In genomic region chr1:153374136-153374535, GRCm38 (mm10) we compare ENCODE assay signal across 20 mouse cellular contexts. TPM values are rescaled to one million over a fixed set of nuclear protein-coding genes. Genes with fewer than 3 reads are reported as not detected.
DNase-seq lines count a peak whose midpoint lies in the region; TF ChIP-seq lines count a peak whose summit lies in the region.
"Had no signal": no experiment of that assay in that cellular context is flagged by ENCODE, and none has a peak within 500 bp of the region (broad histone marks: within the 10 kb centered on the region; RNA-seq: fewer than 3 reads in every experiment).

No protein-coding gene starts in this region.

- no peak for TF ChIP-seq POLR2A in ES-Bruce4 (IDR thresholded peaks at IDR 0.05; ENCODE audit: insufficient read depth, low read length)

- no peak for TF ChIP-seq CTCF in ES-Bruce4 (IDR thresholded peaks at IDR 0.05; ENCODE audit: low read depth, low read length)

- no peaks in the 10 kb centered on the region for H3K36me3 ChIP-seq in heart, embryonic 10.5 days
- H3K36me3 ChIP-seq in ES-Bruce4 (ENCODE audit: control insufficient read depth, insufficient read depth, low read length, poor library complexity, severe bottlenecking) = no peaks in the 10 kb centered on the region
- H3K36me3 ChIP-seq: embryonic facial prominence, embryonic 10.5 days; embryonic facial prominence, embryonic 12.5 days; forebrain, embryonic 15.5 days; G1E had no signal

- DNase-seq in heart, embryonic 10.5 days (ENCODE audit: low spot score) = peak; percentile 22
- DNase-seq in heart, postnatal 10 days = no peak
- peak; percentile 38 for DNase-seq in R1 (ENCODE audit: low read depth, low spot score)
- DNase-seq in adrenal gland, postnatal 36 days = no peak
- DNase-seq: adrenal gland, adult 2 months; adrenal gland, postnatal 10 days; adrenal gland, postnatal 25 days; cerebellum, adult 11-12 months; cerebellum, adult 2 months; cerebellum, adult 9-10 months; cerebellum, postnatal 10 days; cerebellum, postnatal 25 days; forebrain, postnatal 0 days had no signal

- intact Hi-C loops in heart, postnatal 10 days (cut with DNase I) = no loop called here

- H3K9me3 ChIP-seq in heart, embryonic 10.5 days = no peaks in the 10 kb centered on the region
- H3K9me3 ChIP-seq in ES-Bruce4 (replicated peaks; ENCODE audit: control insufficient read depth, insufficient read depth, low read length, poor library complexity, severe bottlenecking) = no peaks in the 10 kb centered on the region
- H3K9me3 ChIP-seq: embryonic facial prominence, embryonic 10.5 days; embryonic facial prominence, embryonic 12.5 days; forebrain, embryonic 13.5 days; forebrain, embryonic 15.5 days; G1E had no signal

- H3K27ac ChIP-seq in heart, embryonic 10.5 days = no peak overlapping the region
- H3K27ac ChIP-seq in ES-Bruce4 (ENCODE audit: insufficient read depth, low read length) = peak overlapping the region; percentile 43
- H3K27ac ChIP-seq: embryonic facial prominence, embryonic 10.5 days; embryonic facial prominence, embryonic 12.5 days; forebrain, embryonic 13.5 days; forebrain, embryonic 15.5 days had no signal

- no peak for TF ChIP-seq EP300 in ES-Bruce4 (IDR thresholded peaks at IDR 0.05; ENCODE audit: insufficient read depth, low read depth, low read length)

- H3K9ac ChIP-seq in ES-Bruce4 (ENCODE audit: low read depth, poor library complexity, severe bottlenecking) = no peak overlapping the region
- H3K9ac ChIP-seq: embryonic facial prominence, embryonic 12.5 days; forebrain, embryonic 13.5 days; forebrain, embryonic 15.5 days; forebrain, postnatal 0 days had no signal

- no peaks in the 10 kb centered on the region for H3K27me3 ChIP-seq in heart, embryonic 10.5 days (ENCODE audit: insufficient read depth, poor library complexity, severe bottlenecking)
- H3K27me3 ChIP-seq in ES-Bruce4 (ENCODE audit: control insufficient read depth, insufficient read depth, low read length, poor library complexity, severe bottlenecking) = no peaks in the 10 kb centered on the region
- H3K27me3 ChIP-seq: embryonic facial prominence, embryonic 12.5 days; forebrain, embryonic 13.5 days; forebrain, embryonic 15.5 days; Patski had no signal

- 0 out of 2 replicates have a peak, but pooled peaks cover 5% of the 10 kb centered on the region for H3K4me1 ChIP-seq in heart, embryonic 10.5 days
- no peaks in the 10 kb centered on the region for H3K4me1 ChIP-seq in ES-Bruce4 (ENCODE audit: control insufficient read depth, insufficient read depth, low read length)
- H3K4me1 ChIP-seq: embryonic facial prominence, embryonic 12.5 days; forebrain, embryonic 13.5 days; forebrain, embryonic 15.5 days had no signal

- H3K4me3 ChIP-seq in heart, embryonic 10.5 days = no peak overlapping the region
- no peak overlapping the region for H3K4me3 ChIP-seq in ES-Bruce4 (ENCODE audit: low read depth, low read length)
- H3K4me3 ChIP-seq: embryonic facial prominence, embryonic 10.5 days; embryonic facial prominence, embryonic 12.5 days; forebrain, embryonic 13.5 days; forebrain, embryonic 15.5 days had no signal

- WGBS in heart, embryonic 10.5 days = 74% methylated on average over 4 of the region's 4 CpGs

RNA-seq across cellular contexts. Expression of gene Lamc1, which starts 41.5 kb away (rescaled TPM):
- polyA plus RNA-seq in heart, embryonic 10.5 days (2016; fragmentation: Nextera tagmentation; extraction: Ambion mirVana) = 62.6 and 85.3 TPM in 2 replicates
- 100 to 1,000 TPM; 415 to 420 TPM for total RNA-seq in heart, postnatal 10 days (2021)
- polyA plus RNA-seq in ES-Bruce4 (2011; ENCODE audit: insufficient read depth, insufficient read length, low read depth, missing spikeins) = 195 and 233 TPM in 2 replicates
- 100 to 1,000 TPM in 1 of 2 experiments, 10 to 100 TPM in 1; 84.0 to 141 TPM for total RNA-seq in adrenal gland, postnatal 36 days (2021)

RNA-seq across cellular contexts. Expression of gene Shcbp1l, which starts 50.8 kb away (rescaled TPM):
- polyA plus RNA-seq in heart, embryonic 10.5 days (2016; fragmentation: Nextera tagmentation; extraction: Ambion mirVana) = 0.17 and 0.20 TPM in 2 replicates
- total RNA-seq in heart, postnatal 10 days (2021) = not detected
- 2.7 and 2.9 TPM in 2 replicates for polyA plus RNA-seq in ES-Bruce4 (2011; ENCODE audit: insufficient read depth, insufficient read length, low read depth, missing spikeins)
- total RNA-seq in adrenal gland, postnatal 36 days (2021) = under 1 TPM; 0.20 to 0.36 TPM

Comparison
In these comparisons a context has a peak if more than half of its experiments do, and no peak if none do; other contexts are left out.
1. DNase-seq: peak in heart, embryonic 10.5 days (single experiment) and R1 (single experiment); none in heart, postnatal 10 days (0 of 2) and adrenal gland, postnatal 36 days (0 of 2).